Comparison of ENCODE assay signal across 9 mouse cellular contexts in genomic region chr1:133047575-133047974, GRCm38 (mm10). TPM values are rescaled to one million over a fixed set of nuclear protein-coding genes. Genes with fewer than 3 reads are reported as not detected.
DNase-seq lines count a peak whose midpoint lies in the region; ATAC-seq and TF ChIP-seq lines count a peak whose summit lies in the region.
"Had no signal": no experiment of that assay in that cellular context is flagged by ENCODE, and none has a peak within 500 bp of the region (broad histone marks: within the 10 kb centered on the region; RNA-seq: fewer than 3 reads in every experiment).

No protein-coding gene starts in this region.

- ATAC-seq in kidney, embryonic 15.5 days (replicated peaks; ENCODE audit: low FRiP score): no peak
- no peak for ATAC-seq in intestine, embryonic 14.5 days (replicated peaks; ENCODE audit: low FRiP score, low TSS enrichment, low read depth)

- H3K9ac ChIP-seq in kidney, embryonic 15.5 days: peak overlapping the region; percentile 18; the same call in 1 of the 2 replicates
- peak overlapping the region; percentile 96; the same call in 1 of the 2 replicates for H3K9ac ChIP-seq in intestine, embryonic 14.5 days (ENCODE audit: low read length)

- H3K79me2 ChIP-seq in myocyte (ENCODE audit: control insufficient read depth, insufficient read depth): no peaks in the 10 kb centered on the region

- WGBS in kidney, embryonic 15.5 days: 50% methylated on average over 8 of the region's 8 CpGs
- 55% methylated on average over 8 of the region's 8 CpGs for WGBS in forebrain, embryonic 10.5 days
- WGBS in intestine, embryonic 14.5 days: 43% methylated on average over 8 of the region's 8 CpGs

- TF ChIP-seq POLR2A in myocyte (IDR thresholded peaks at IDR 0.05; ENCODE audit: insufficient read length, low read depth): no peak

- peak overlapping the region; percentile 97 for H3K4me2 ChIP-seq in kidney, embryonic 15.5 days
- peak overlapping the region; percentile 84 for H3K4me2 ChIP-seq in intestine, embryonic 14.5 days (ENCODE audit: low read length)
- H3K4me2 ChIP-seq in myocyte (ENCODE audit: low read depth): peak overlapping the region; percentile 90

- H3ac ChIP-seq in myocyte (ENCODE audit: control insufficient read depth, insufficient read length): no peak overlapping the region

- no peak overlapping the region for H3K27ac ChIP-seq in kidney, embryonic 15.5 days
- peak overlapping the region; percentile 99 for H3K27ac ChIP-seq in forebrain, embryonic 10.5 days
- peak overlapping the region; percentile 85; the same call in 1 of the 2 replicates for H3K27ac ChIP-seq in intestine, embryonic 14.5 days (ENCODE audit: low read depth)

- H3K36me3 ChIP-seq in kidney, embryonic 15.5 days: no peaks in the 10 kb centered on the region
- peaks cover 4% of the 10 kb centered on the region; the same call in 1 of the 2 replicates for H3K36me3 ChIP-seq in forebrain, embryonic 10.5 days (replicated peaks)
- H3K36me3 ChIP-seq in intestine, embryonic 14.5 days (ENCODE audit: control insufficient read depth, insufficient read depth, low read length): no peaks in the 10 kb centered on the region
- H3K36me3 ChIP-seq in myocyte (ENCODE audit: control insufficient read depth, insufficient read depth): no peaks in the 10 kb centered on the region

- peaks cover 49% of the 10 kb centered on the region for H3K4me1 ChIP-seq in kidney, embryonic 15.5 days
- peaks cover 73% of the 10 kb centered on the region for H3K4me1 ChIP-seq in forebrain, embryonic 10.5 days
- H3K4me1 ChIP-seq in intestine, embryonic 14.5 days (replicated peaks; ENCODE audit: control insufficient read depth, insufficient read depth, low read length): peaks cover 25% of the 10 kb centered on the region

- no peaks in the 10 kb centered on the region for H3K9me3 ChIP-seq in kidney, embryonic 15.5 days (replicated peaks)
- H3K9me3 ChIP-seq in forebrain, embryonic 10.5 days: no peaks in the 10 kb centered on the region
- no peaks in the 10 kb centered on the region for H3K9me3 ChIP-seq in intestine, embryonic 14.5 days (ENCODE audit: control insufficient read depth, low read length)

- DNase-seq in kidney, postnatal 36 days: no peak
- no peak for DNase-seq in forebrain, embryonic 10.5 days (ENCODE audit: extremely low spot score, low spot score)
- no peak for DNase-seq in intestine, embryonic 14.5 days (ENCODE audit: low spot score)
- DNase-seq in layer of hippocampus, postnatal 25 days (ENCODE audit: extremely low spot score in 1 of 2, low spot score in 1 of 2): no peak
- no peak for DNase-seq in testis, postnatal 14 days (ENCODE audit: low spot score)
- DNase-seq in adrenal gland, postnatal 25 days: no peak
- DNase-seq: cerebellum, postnatal 25 days had no signal

- no peaks in the 10 kb centered on the region for H3K27me3 ChIP-seq in kidney, embryonic 15.5 days
- H3K27me3 ChIP-seq in forebrain, embryonic 10.5 days (ENCODE audit: poor library complexity, severe bottlenecking): peaks cover 11% of the 10 kb centered on the region; the same call in 1 of the 2 replicates
- H3K27me3 ChIP-seq in intestine, embryonic 14.5 days (replicated peaks; ENCODE audit: control insufficient read depth, insufficient read depth, low read length): no peaks in the 10 kb centered on the region
- no peaks in the 10 kb centered on the region for H3K27me3 ChIP-seq in myocyte (ENCODE audit: control insufficient read depth, insufficient read depth, insufficient read length)

- peak overlapping the region; percentile 81 for H3K4me3 ChIP-seq in kidney, embryonic 15.5 days (replicated peaks)
- peak overlapping the region; percentile 95 for H3K4me3 ChIP-seq in forebrain, embryonic 10.5 days
- H3K4me3 ChIP-seq in intestine, embryonic 14.5 days (ENCODE audit: low read depth, low read length): peak overlapping the region; percentile 83; the same call in 1 of the 2 replicates
- no peak overlapping the region for H3K4me3 ChIP-seq in myocyte

TF ChIP-seq in myocyte, 11 proteins besides CTCF, POLR2A, EP300 and RAD21:
- TF ChIP-seq USF1 (IDR thresholded peaks at IDR 0.05; ENCODE audit: low read depth): no peak
- no peak for TF ChIP-seq REST (IDR thresholded peaks at IDR 0.05; ENCODE audit: insufficient read depth, insufficient read length)
- TF ChIP-seq MYOD1 (IDR thresholded peaks at IDR 0.05; ENCODE audit: control insufficient read depth in 1 of 3, insufficient read length in 2 of 3, low read depth in 2 of 3): no peak
- no peak for TF ChIP-seq TCF12 (IDR thresholded peaks at IDR 0.05; ENCODE audit: insufficient read depth, poor library complexity, severe bottlenecking)
- TF ChIP-seq MAX (IDR thresholded peaks at IDR 0.05; ENCODE audit: low read depth): no peak
- TF ChIP-seq POLR2AphosphoS2 (IDR thresholded peaks at IDR 0.05; ENCODE audit: insufficient read length, low read depth): no peak
- TF ChIP-seq SRF (IDR thresholded peaks at IDR 0.05; ENCODE audit: control insufficient read depth, insufficient read length, low read depth): no peak
- TF ChIP-seq TCF3 (IDR thresholded peaks at IDR 0.05; ENCODE audit: insufficient read length, low read depth): no peak
- TF ChIP-seq E2F4 (IDR thresholded peaks at IDR 0.05; ENCODE audit: insufficient read depth): no peak

RNA-seq across cellular contexts. Expression of gene Pik3c2b, which starts 2.1 kb away (rescaled TPM):
- polyA plus RNA-seq in kidney, embryonic 15.5 days (2015; fragmentation: Nextera tagmentation; extraction: Ambion mirVana): 6.1 and 6.3 TPM in 2 replicates
- polyA plus RNA-seq in forebrain, embryonic 10.5 days (2016; fragmentation: Nextera tagmentation; extraction: Ambion mirVana): 13.6 and 13.7 TPM in 2 replicates
- 9.8 and 11.4 TPM in 2 replicates for polyA plus RNA-seq in intestine, embryonic 14.5 days (2014; fragmentation: Nextera tagmentation; extraction: Ambion mirVana)
- 1.8 TPM for polyA plus RNA-seq in myocyte (2012; fragmentation: generic; extraction: Trizol)
- total RNA-seq in layer of hippocampus, postnatal 25 days (2021): 10 to 100 TPM; 12.3 to 17.3 TPM
- 7.9 and 8.3 TPM in 2 replicates for total RNA-seq in adrenal gland, postnatal 25 days (2021)

RNA-seq across cellular contexts. Expression of gene Mdm4, which starts 17.2 kb away (rescaled TPM):
- 32.4 and 32.6 TPM in 2 replicates for polyA plus RNA-seq in kidney, embryonic 15.5 days (2015; fragmentation: Nextera tagmentation; extraction: Ambion mirVana)
- polyA plus RNA-seq in forebrain, embryonic 10.5 days (2016; fragmentation: Nextera tagmentation; extraction: Ambion mirVana): 38.5 and 38.8 TPM in 2 replicates
- 49.7 TPM in 2 replicates for polyA plus RNA-seq in intestine, embryonic 14.5 days (2014; fragmentation: Nextera tagmentation; extraction: Ambion mirVana)
- 11.5 TPM for polyA plus RNA-seq in myocyte (2012; fragmentation: generic; extraction: Trizol)
- 10 to 100 TPM; 65.5 to 91.1 TPM for total RNA-seq in layer of hippocampus, postnatal 25 days (2021)
- 91.6 and 115 TPM in 2 replicates for total RNA-seq in adrenal gland, postnatal 25 days (2021)
